Mouse (Mus musculus) layer of hippocampus, postnatal 36 days (tissue): ENCODE measurements around the gene Dennd2c. TPM values are rescaled to one million over a fixed set of nuclear protein-coding genes. Genes with fewer than 3 reads are reported as not detected.

Experiments used
- DNase-seq, 2 experiments: peaks; one replicate each; pipeline ENCODE4 v3.0.0; 2022
- total RNA-seq, 2 experiments: library from RNA; stranded (reverse); gene quantifications; 2 replicates each; pipeline ENCODE4 v1.2.3; 2021

The Dennd2c gene
- under 1 TPM; 0.70 to 0.76 TPM for total RNA-seq

GRCm38 (mm10) chr3:103102454-103103390, at the start of gene Dennd2c:
Gene Dennd2c, plus strand, starts transcription at chr3:103102604.
- peak; percentile 64 to 69 for DNase-seq

- no peak for DNase-seq
These were observed 46.3 kb upstream of the Dennd2c start for GRCm38 (mm10) chr3:103056016-103056595.

GRCm38 (mm10) chr3:103057752-103058151, 44.7 kb upstream of the Dennd2c start:
- DNase-seq, result peak in 1 of 2 experiments; percentile 10

GRCm38 (mm10) chr3:103058207-103059157, 43.9 kb upstream of the Dennd2c start, which contains the start of gene Nras:
Gene Nras, plus strand, starts transcription at chr3:103058285.
- DNase-seq, result peak; percentile 92 to 94

- no peak for DNase-seq
These were observed 35.5 kb upstream of the Dennd2c start for GRCm38 (mm10) chr3:103066927-103067326.

GRCm38 (mm10) chr3:103068971-103069370, 33.4 kb upstream of the Dennd2c start:
- DNase-seq, result no peak

GRCm38 (mm10) chr3:103073771-103074170, 28.6 kb upstream of the Dennd2c start, which contains the start of gene Ampd1:
Gene Ampd1, plus strand, starts transcription at chr3:103074014.
- DNase-seq, result no peak

- no peak for DNase-seq
These were observed 26.5 kb upstream of the Dennd2c start for GRCm38 (mm10) chr3:103075871-103076270.

- DNase-seq, result no peak
These were observed 25.9 kb upstream of the Dennd2c start for GRCm38 (mm10) chr3:103076476-103076875.

- DNase-seq, result peak in 1 of 2 experiments; percentile 15
These were observed 23.1 kb upstream of the Dennd2c start for GRCm38 (mm10) chr3:103079301-103079700.

GRCm38 (mm10) chr3:103081051-103081450, 21.4 kb upstream of the Dennd2c start:
- DNase-seq, result no peak

- no peak for DNase-seq
These were observed 20.4 kb upstream of the Dennd2c start for GRCm38 (mm10) chr3:103081861-103082453.

GRCm38 (mm10) chr3:103082761-103083160, 19.6 kb upstream of the Dennd2c start:
- DNase-seq, result peak in 1 of 2 experiments; percentile 13

GRCm38 (mm10) chr3:103085986-103086385, 16.4 kb upstream of the Dennd2c start:
- no peak for DNase-seq

- DNase-seq, result no peak
These were observed 10.7 kb upstream of the Dennd2c start for GRCm38 (mm10) chr3:103091753-103092152.

- no peak for DNase-seq
These were observed 3.7 kb upstream of the Dennd2c start for GRCm38 (mm10) chr3:103098662-103099061.

- DNase-seq, result no peak
These were observed 2.7 kb upstream of the Dennd2c start for GRCm38 (mm10) chr3:103099667-103100066.

GRCm38 (mm10) chr3:103100735-103101134, 1.7 kb upstream of the Dennd2c start:
- DNase-seq, result no peak

- no peak for DNase-seq
These were observed 1.2 kb upstream of the Dennd2c start for GRCm38 (mm10) chr3:103101194-103101593.

GRCm38 (mm10) chr3:103101909-103102308, 495 bp upstream of the Dennd2c start:
- no peak for DNase-seq

- DNase-seq, result no peak
These were observed 5.3 kb downstream of the Dennd2c start for GRCm38 (mm10) chr3:103107565-103108240.
